Mouse (Mus musculus) hindbrain, embryonic 10.5 days (tissue): ENCODE results near the gene Chst14. TPM values are rescaled to one million over a fixed set of nuclear protein-coding genes. Genes with fewer than 3 reads are reported as not detected.

Experiments
- DNase-seq: peaks from one replicate; pipeline ENCODE4 v3.0.0-alpha.2; 2017; ENCODE audit warnings: low spot score
- H3K27ac ChIP-seq: fragments of 300-500 bp; sonication (generic); 2 replicates; pipeline ENCODE4 v1.5.1; 2016; ENCODE audit warnings: mild to moderate bottlenecking, moderate library complexity
- H3K27me3 ChIP-seq: fragments of 300-500 bp; sonication (generic); 2 replicates; pipeline ENCODE4 v1.6.1; 2016; ENCODE audit warnings: mild to moderate bottlenecking; ENCODE audit not compliant: poor library complexity, insufficient read depth, severe bottlenecking
- H3K36me3 ChIP-seq: fragments of 300-500 bp; sonication (generic); 2 replicates; pipeline ENCODE4 v1.6.1; 2016; ENCODE audit warnings: mild to moderate bottlenecking, moderate library complexity
- H3K4me1 ChIP-seq: fragments of 300-500 bp; sonication (generic); replicated peaks from 2 replicates; pipeline ENCODE4 v1.6.1; 2016; ENCODE audit warnings: mild to moderate bottlenecking
- H3K4me3 ChIP-seq: fragments of 300-500 bp; sonication (generic); 2 replicates; pipeline ENCODE4 v1.5.1; 2016; ENCODE audit warnings: mild to moderate bottlenecking, moderate library complexity
- H3K9me3 ChIP-seq: fragments of 300-500 bp; sonication (generic); 2 replicates; pipeline ENCODE4 v1.6.1; 2016; ENCODE audit warnings: mild to moderate bottlenecking, moderate library complexity
- WGBS: fragments of 180-500 bp; shearing (Covaris S2); methylation state at CpG from one replicate; pipeline ENCODE4 v1.1.7; 2016; 5-methylcytosine and 5-hydroxymethylcytosine counted together
- polyA plus RNA-seq: library from polyadenylated mRNA; unstranded; fragments of >200 nt; fragmentation: Nextera tagmentation; extraction: Ambion mirVana; gene quantifications from 2 replicates; pipeline ENCODE4 v1.2.1, GENCODE M21; 2016

The Chst14 gene
- polyA plus RNA-seq, 1 experiment from 2014 or later = 20.6 TPM

GRCm38 (mm10) chr2:118959644-118960043 lies 33.3 kb downstream of the Chst14 start:
- no peak for DNase-seq
- Histone ChIP-seq H3K4me1 (peaks cover 11% of the 10 kb centered on the region), H3K4me3 (no peak overlapping the region), H3K36me3 (no peaks in the 10 kb centered on the region), H3K27ac (no peak overlapping the region), H3K9me3 (no peaks in the 10 kb centered on the region), H3K27me3 (no peaks in the 10 kb centered on the region)
- WGBS = 29% methylated on average over 2 of the region's 2 CpGs

GRCm38 (mm10) chr2:118960413-118960812 lies 34.1 kb downstream of the Chst14 start:
- H3K27me3 ChIP-seq = no peaks in the 10 kb centered on the region
- H3K9me3 ChIP-seq = no peaks in the 10 kb centered on the region
- DNase-seq = no peak
- no peak overlapping the region for H3K4me3 ChIP-seq
- no peaks in the 10 kb centered on the region for H3K36me3 ChIP-seq
- no peak overlapping the region for H3K27ac ChIP-seq
- 94% methylated on average over 2 of the region's 2 CpGs for WGBS
- H3K4me1 ChIP-seq = peaks cover 11% of the 10 kb centered on the region

- H3K4me1 ChIP-seq = peaks cover 11% of the 10 kb centered on the region
- WGBS = 54% methylated on average over 2 of the region's 2 CpGs
- H3K36me3 ChIP-seq = no peaks in the 10 kb centered on the region
- no peak for DNase-seq
- no peak overlapping the region for H3K27ac ChIP-seq
- H3K27me3 ChIP-seq = no peaks in the 10 kb centered on the region
- no peak overlapping the region for H3K4me3 ChIP-seq
- H3K9me3 ChIP-seq = no peaks in the 10 kb centered on the region
These were observed 35.2 kb downstream of the Chst14 start for GRCm38 (mm10) chr2:118961546-118961945.

- no peak overlapping the region for H3K27ac ChIP-seq
- H3K4me3 ChIP-seq = no peak overlapping the region
- no peaks in the 10 kb centered on the region for H3K27me3 ChIP-seq
- peaks cover 11% of the 10 kb centered on the region for H3K4me1 ChIP-seq
- H3K9me3 ChIP-seq = no peaks in the 10 kb centered on the region
- no peaks in the 10 kb centered on the region for H3K36me3 ChIP-seq
- DNase-seq = no peak
- WGBS = 58% methylated on average over 9 of the region's 9 CpGs
These were observed 36.8 kb downstream of the Chst14 start for GRCm38 (mm10) chr2:118963007-118963675.

- no peaks in the 10 kb centered on the region for H3K36me3 ChIP-seq
- no peak for DNase-seq
- WGBS = 71% methylated on average over 7 of the region's 7 CpGs
- H3K4me3 ChIP-seq = no peak overlapping the region
- H3K9me3 ChIP-seq = no peaks in the 10 kb centered on the region
- no peak overlapping the region for H3K27ac ChIP-seq
- H3K27me3 ChIP-seq = no peaks in the 10 kb centered on the region
- H3K4me1 ChIP-seq = peaks cover 11% of the 10 kb centered on the region
These were observed 37.3 kb downstream of the Chst14 start for GRCm38 (mm10) chr2:118963676-118964012.

GRCm38 (mm10) chr2:118969585-118970147 lies 43.4 kb downstream of the Chst14 start:
- 89% methylated on average over 11 of the region's 11 CpGs for WGBS
- Histone ChIP-seq H3K4me3 (no peak overlapping the region), H3K4me1 (peaks cover 7% of the 10 kb centered on the region; the same call in 1 of the 2 replicates)

GRCm38 (mm10) chr2:118972048-118972447 lies 45.8 kb downstream of the Chst14 start:
- Histone ChIP-seq H3K4me3 (no peak overlapping the region), H3K4me1 (peaks cover 22% of the 10 kb centered on the region), H3K27me3 (peaks cover 66% of the 10 kb centered on the region), H3K27ac (no peak overlapping the region), H3K36me3 (no peaks in the 10 kb centered on the region), H3K9me3 (no peaks in the 10 kb centered on the region)
- WGBS = 80% methylated on average over 5 of the region's 5 CpGs
- no peak for DNase-seq

More at GRCm38 (mm10) chr2:118969585-118970147, 43.4 kb downstream of the Chst14 start:
- no peak for DNase-seq
- Histone ChIP-seq H3K36me3 (no peaks in the 10 kb centered on the region), H3K27ac (no peak overlapping the region), H3K9me3 (no peaks in the 10 kb centered on the region), H3K27me3 (peaks cover 42% of the 10 kb centered on the region)

- peaks cover 74% of the 10 kb centered on the region for H3K27me3 ChIP-seq
- under 1% methylated on average over 33 of the region's 33 CpGs for WGBS
- no peaks in the 10 kb centered on the region for H3K9me3 ChIP-seq
- H3K4me3 ChIP-seq = peak overlapping the region; percentile 49
- peaks cover 24% of the 10 kb centered on the region for H3K4me1 ChIP-seq
- H3K36me3 ChIP-seq = no peaks in the 10 kb centered on the region
- H3K27ac ChIP-seq = peak overlapping the region; percentile 72
- peak; percentile 93 for DNase-seq
These were observed 46.5 kb downstream of the Chst14 start for GRCm38 (mm10) chr2:118972687-118973376.

- no peaks in the 10 kb centered on the region for H3K9me3 ChIP-seq
- DNase-seq = peak; percentile 20
- H3K4me3 ChIP-seq = peak overlapping the region; percentile 60
- WGBS = 6% methylated on average over 15 of the region's 15 CpGs
- peak overlapping the region; percentile 66 for H3K27ac ChIP-seq
- peaks cover 79% of the 10 kb centered on the region for H3K27me3 ChIP-seq
- H3K36me3 ChIP-seq = no peaks in the 10 kb centered on the region
- H3K4me1 ChIP-seq = peaks cover 24% of the 10 kb centered on the region
These were observed 49.6 kb downstream of the Chst14 start for GRCm38 (mm10) chr2:118975855-118976254.

GRCm38 (mm10) chr2:118976282-118976929 lies 50.1 kb downstream of the Chst14 start:
- peak; percentile 87 for DNase-seq
- peak overlapping the region; percentile 66 for H3K27ac ChIP-seq
- peak overlapping the region; percentile 60 for H3K4me3 ChIP-seq
- no peaks in the 10 kb centered on the region for H3K36me3 ChIP-seq
- H3K9me3 ChIP-seq = no peaks in the 10 kb centered on the region
- WGBS = 1% methylated on average over 57 of the region's 57 CpGs
- H3K27me3 ChIP-seq = peaks cover 76% of the 10 kb centered on the region
- H3K4me1 ChIP-seq = peaks cover 24% of the 10 kb centered on the region

GRCm38 (mm10) chr2:118976941-118977340 lies 50.6 kb downstream of the Chst14 start:
- Histone ChIP-seq H3K4me3 (peak overlapping the region; percentile 60), H3K27ac (no peak overlapping the region; the same call in 1 of the 2 replicates), H3K36me3 (no peaks in the 10 kb centered on the region), H3K4me1 (peaks cover 24% of the 10 kb centered on the region), H3K27me3 (peaks cover 70% of the 10 kb centered on the region), H3K9me3 (no peaks in the 10 kb centered on the region)
- 16% methylated on average over 5 of the region's 5 CpGs for WGBS
- no peak for DNase-seq

- Histone ChIP-seq H3K4me3 (no peak overlapping the region), H3K36me3 (no peaks in the 10 kb centered on the region), H3K9me3 (no peaks in the 10 kb centered on the region), H3K27ac (no peak overlapping the region), H3K4me1 (peaks cover 19% of the 10 kb centered on the region), H3K27me3 (peaks cover 64% of the 10 kb centered on the region)
- peak; percentile 39 for DNase-seq
- WGBS = 29% methylated on average over 6 of the region's 6 CpGs
These were observed 51.8 kb downstream of the Chst14 start for GRCm38 (mm10) chr2:118978064-118978463.
